Mouse (Mus musculus) erythroblast, embryonic 14.5 days (primary cell): ENCODE data around the gene Ocm. TPM values are rescaled to one million over a fixed set of nuclear protein-coding genes. Genes with fewer than 3 reads are reported as not detected.

Experiments used
- H3K27me3 ChIP-seq: 2 replicates; pipeline ENCODE4 v1.6.1; 2012; ENCODE audit warnings: inconsistent platforms; ENCODE audit not compliant: control insufficient read depth
- H3K36me3 ChIP-seq: 2 replicates; pipeline ENCODE4 v1.6.1; 2012; ENCODE audit warnings: mild to moderate bottlenecking, inconsistent platforms; ENCODE audit not compliant: control insufficient read depth
- H3K4me1 ChIP-seq: 2 replicates; pipeline ENCODE4 v1.6.1; 2012; ENCODE audit warnings: inconsistent platforms; ENCODE audit not compliant: control insufficient read depth
- H3K4me3 ChIP-seq: replicated peaks from 2 replicates; pipeline ENCODE3; 2012; ENCODE audit warnings: moderate library complexity, mild to moderate bottlenecking, inconsistent platforms
- H3K9me3 ChIP-seq: 2 replicates; pipeline ENCODE4 v1.6.1; 2012; ENCODE audit warnings: low read length, inconsistent platforms, mixed read lengths; ENCODE audit not compliant: control insufficient read depth
- GATA1 ChIP-seq: IDR thresholded peaks from 2 replicates; pipeline ENCODE4 v1.6.1; 2012; ENCODE audit warnings: low read length, inconsistent platforms, mixed read lengths
- TAL1 ChIP-seq: IDR thresholded peaks from 3 replicates; pipeline ENCODE4 v1.6.1; 2012; ENCODE audit warnings: low read length, inconsistent platforms, mixed read lengths
- polyA plus RNA-seq: library from polyadenylated mRNA; stranded (reverse); fragments of >175 nt; gene quantifications from 2 replicates; pipeline ENCODE4 v1.2.3, GENCODE M21; 2012

The Ocm gene
- polyA plus RNA-seq, 1 experiment = not detected

DNA sequence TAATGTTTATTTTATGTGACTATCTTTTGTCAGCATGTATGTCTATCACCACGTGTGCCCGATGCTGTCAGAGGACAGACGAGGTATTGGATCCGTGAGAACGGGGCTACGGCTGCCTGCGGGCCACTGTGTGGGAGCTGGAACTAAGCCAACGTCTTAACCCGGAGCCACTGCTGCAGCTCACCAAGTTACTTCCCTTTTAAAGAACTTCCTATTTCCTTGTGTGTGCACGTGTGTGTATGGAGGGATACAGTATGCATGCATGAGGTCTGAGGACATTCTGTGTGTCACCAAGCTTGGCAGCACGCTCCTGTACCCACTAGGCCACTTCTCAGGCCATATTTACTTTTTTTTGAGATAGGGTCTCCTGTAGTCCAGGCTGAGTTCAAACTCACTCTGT, 36.4 kb downstream of the Ocm start:
- peaks cover 100% of the 10 kb centered on the region for H3K36me3 ChIP-seq
- H3K27me3 ChIP-seq = no peaks in the 10 kb centered on the region
- H3K4me1 ChIP-seq = no peaks in the 10 kb centered on the region; the same call in 1 of the 2 replicates
- H3K4me3 ChIP-seq = no peak overlapping the region
- TF ChIP-seq TAL1 (no peak), GATA1 (no peak)
- no peaks in the 10 kb centered on the region for H3K9me3 ChIP-seq

DNA sequence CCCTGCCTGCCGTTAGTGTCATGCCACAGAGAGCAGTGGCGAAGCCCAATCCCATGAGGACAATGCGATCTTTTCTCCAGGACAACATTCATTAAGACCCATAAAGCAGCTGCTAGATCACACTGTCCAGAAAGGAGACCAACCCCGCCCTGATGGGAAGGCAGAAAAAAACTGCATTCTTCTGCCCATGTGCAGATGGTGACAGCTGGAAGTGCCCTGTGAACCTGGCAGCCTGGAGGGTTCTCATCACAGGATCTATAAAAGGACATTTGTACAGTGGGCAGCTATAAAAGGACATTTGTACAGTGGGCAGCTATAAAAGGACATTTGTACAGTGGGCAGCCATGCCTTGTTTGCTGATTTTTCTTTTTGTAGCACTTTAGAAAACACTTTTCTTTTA, 37.4 kb downstream of the Ocm start:
- Histone ChIP-seq H3K4me3 (no peak overlapping the region), H3K4me1 (no peaks in the 10 kb centered on the region; the same call in 1 of the 2 replicates), H3K36me3 (peaks cover 100% of the 10 kb centered on the region), H3K9me3 (no peaks in the 10 kb centered on the region), H3K27me3 (no peaks in the 10 kb centered on the region)
- TF ChIP-seq TAL1 = no peak
- TF ChIP-seq GATA1 = no peak

DNA sequence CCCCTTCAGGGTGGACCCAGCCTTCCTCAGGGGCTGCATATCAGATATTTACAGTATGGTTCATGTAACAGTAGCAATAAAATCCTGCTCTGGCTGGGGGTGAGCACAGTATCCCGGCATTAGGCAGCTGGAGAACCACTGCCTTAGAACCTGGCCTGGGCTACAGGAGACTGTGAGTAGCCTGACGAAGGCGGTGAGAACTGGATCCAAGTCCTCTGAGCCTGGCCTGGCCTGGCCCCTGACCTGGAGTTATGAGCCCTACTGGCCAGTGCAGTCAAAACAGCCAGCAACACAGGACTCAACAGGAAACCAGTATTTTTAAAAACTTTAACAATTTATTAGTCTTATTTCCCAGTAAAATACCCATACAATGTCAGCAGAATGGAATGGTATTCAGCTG, 38.9 kb downstream of the Ocm start:
- Histone ChIP-seq H3K36me3 (peaks cover 94% of the 10 kb centered on the region), H3K4me3 (no peak overlapping the region), H3K27me3 (no peaks in the 10 kb centered on the region), H3K9me3 (no peaks in the 10 kb centered on the region), H3K4me1 (no peaks in the 10 kb centered on the region)
- TF ChIP-seq TAL1 = no peak
- no peak for TF ChIP-seq GATA1

DNA sequence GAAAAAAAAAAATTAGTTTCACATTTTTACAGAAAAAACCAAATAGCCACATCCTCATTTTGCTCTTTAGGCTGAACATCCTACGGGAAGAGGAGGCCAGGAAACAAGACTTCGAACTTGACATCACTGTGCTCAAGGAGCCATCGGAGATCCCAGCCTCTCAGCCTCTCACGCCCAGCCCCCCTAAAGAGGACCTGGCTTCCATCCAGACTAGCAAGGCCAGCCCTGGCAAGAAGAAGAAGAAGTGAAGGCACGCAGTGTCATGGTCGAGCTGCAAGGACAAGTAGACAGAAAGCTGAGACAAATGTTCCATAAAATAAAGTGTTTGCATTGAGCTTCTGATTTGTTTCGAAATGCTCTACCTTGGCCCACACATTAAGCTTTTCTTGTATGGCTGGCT, 41.1 kb downstream of the Ocm start:
- TF ChIP-seq TAL1 = no peak
- TF ChIP-seq GATA1 = no peak
- Histone ChIP-seq H3K9me3 (no peaks in the 10 kb centered on the region), H3K36me3 (peaks cover 74% of the 10 kb centered on the region), H3K4me1 (peaks cover 3% of the 10 kb centered on the region), H3K4me3 (no peak overlapping the region), H3K27me3 (no peaks in the 10 kb centered on the region)

DNA sequence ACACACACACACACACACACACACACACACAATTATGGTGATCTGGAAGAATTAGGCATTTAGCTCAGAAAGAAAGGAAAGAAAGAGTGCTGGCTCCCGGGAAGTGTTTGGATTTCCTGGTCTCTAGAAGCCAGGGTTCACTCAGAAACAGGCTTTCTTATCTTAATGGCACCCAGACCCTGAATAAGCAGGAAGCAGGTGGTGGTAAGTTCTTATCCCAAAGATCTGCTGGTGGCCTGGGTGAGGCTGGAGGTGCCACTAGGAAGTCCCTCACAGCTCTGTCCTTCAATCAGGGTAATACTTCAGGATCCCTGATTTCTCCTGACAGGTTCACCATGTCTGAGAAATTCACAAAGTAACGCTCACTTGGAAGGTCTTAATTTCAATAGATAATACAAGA, 44.1 kb downstream of the Ocm start:
- H3K4me1 ChIP-seq = peaks cover 25% of the 10 kb centered on the region
- peaks cover 44% of the 10 kb centered on the region for H3K36me3 ChIP-seq
- no peaks in the 10 kb centered on the region for H3K27me3 ChIP-seq
- H3K9me3 ChIP-seq = no peaks in the 10 kb centered on the region
- TF ChIP-seq TAL1 (no peak), GATA1 (no peak)
- no peak overlapping the region for H3K4me3 ChIP-seq

DNA sequence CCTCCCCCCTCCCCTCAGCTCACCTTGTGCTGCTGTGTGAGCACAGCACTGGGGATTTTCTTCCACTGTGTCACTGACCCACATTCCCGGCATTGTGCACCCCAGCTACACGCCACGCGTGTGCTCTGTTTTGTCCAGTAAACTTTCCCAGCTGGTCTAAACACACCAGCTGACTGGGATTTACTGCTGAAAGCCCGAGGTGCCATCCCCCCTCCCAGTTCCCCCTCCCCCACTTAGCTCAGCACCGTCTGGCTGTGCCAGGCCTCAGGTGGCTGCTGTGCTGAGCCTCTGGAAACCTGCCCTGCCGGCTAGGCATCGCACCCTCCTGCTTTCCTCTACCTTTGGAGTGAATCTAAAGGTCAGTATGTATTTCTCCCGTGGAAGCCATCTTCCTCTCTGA, 45.6 kb downstream of the Ocm start:
- peaks cover 29% of the 10 kb centered on the region for H3K36me3 ChIP-seq
- H3K4me3 ChIP-seq = no peak overlapping the region
- H3K27me3 ChIP-seq = no peaks in the 10 kb centered on the region
- no peaks in the 10 kb centered on the region for H3K9me3 ChIP-seq
- no peak for TF ChIP-seq TAL1
- no peak for TF ChIP-seq GATA1
- H3K4me1 ChIP-seq = peaks cover 40% of the 10 kb centered on the region

DNA sequence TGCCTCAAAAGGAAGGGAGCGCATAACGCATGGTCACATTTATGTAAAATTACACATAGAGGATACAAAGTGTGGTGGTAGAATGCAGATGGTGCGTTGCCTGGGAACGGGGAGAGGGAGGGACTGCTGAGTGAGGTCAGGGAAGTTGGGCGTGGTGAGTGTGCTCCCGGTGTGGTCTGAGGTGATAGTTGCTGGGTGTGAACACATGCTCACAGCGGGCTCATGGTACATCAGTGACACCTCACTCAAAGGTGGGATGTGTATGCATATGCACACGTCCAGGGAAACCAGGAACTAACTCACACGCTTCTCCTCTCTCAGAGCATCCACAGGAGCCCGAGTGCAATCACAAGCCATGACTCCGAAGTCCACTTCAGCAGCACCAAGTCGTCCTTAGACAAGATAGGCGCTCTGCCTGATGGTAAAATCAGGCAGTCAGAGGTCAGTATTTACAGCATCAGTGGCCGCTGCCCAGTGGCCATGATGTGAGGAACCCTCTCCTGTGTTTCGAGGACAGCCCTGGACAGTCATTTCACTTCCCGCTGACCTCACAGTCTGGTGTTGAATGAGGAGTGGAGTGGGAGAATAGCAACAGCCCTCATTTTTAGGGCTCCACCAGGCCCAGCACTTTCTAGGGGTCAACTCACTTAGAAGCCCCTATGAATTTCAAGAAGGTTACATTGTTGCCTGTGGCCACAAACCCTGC, 49.6 kb downstream of the Ocm start:
- TF ChIP-seq TAL1 (peak; percentile 68), GATA1 (no peak)
- no peaks in the 10 kb centered on the region; the same call in 1 of the 2 replicates for H3K36me3 ChIP-seq
- H3K9me3 ChIP-seq = peaks cover 3% of the 10 kb centered on the region
- peaks cover 77% of the 10 kb centered on the region for H3K4me1 ChIP-seq
- H3K27me3 ChIP-seq = no peaks in the 10 kb centered on the region
- peak overlapping the region; percentile 33 for H3K4me3 ChIP-seq

DNA sequence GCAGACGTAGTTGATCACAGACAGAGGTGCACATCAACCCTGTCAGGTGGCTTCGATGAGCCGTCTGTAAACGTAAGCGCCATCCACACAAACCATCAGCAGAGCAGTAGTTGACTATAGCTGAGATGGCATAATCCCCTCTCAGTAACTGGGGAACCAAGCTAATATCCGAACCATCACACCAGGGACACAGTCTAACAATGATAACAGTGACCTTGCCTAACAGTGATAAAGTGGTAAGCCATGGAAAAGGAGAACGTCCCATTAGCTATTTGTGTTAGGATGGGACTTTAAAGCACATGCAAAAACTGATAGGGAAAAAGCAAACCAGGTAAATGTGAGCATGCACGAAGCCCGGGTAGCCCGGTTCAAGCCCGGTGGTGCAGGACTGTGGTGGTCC, 50.2 kb downstream of the Ocm start:
- TF ChIP-seq TAL1 (no peak), GATA1 (no peak)
- H3K9me3 ChIP-seq = peaks cover 3% of the 10 kb centered on the region
- peaks cover 78% of the 10 kb centered on the region for H3K4me1 ChIP-seq
- no peaks in the 10 kb centered on the region; the same call in 1 of the 2 replicates for H3K36me3 ChIP-seq
- H3K4me3 ChIP-seq = peak overlapping the region; percentile 33
- H3K27me3 ChIP-seq = no peaks in the 10 kb centered on the region

DNA sequence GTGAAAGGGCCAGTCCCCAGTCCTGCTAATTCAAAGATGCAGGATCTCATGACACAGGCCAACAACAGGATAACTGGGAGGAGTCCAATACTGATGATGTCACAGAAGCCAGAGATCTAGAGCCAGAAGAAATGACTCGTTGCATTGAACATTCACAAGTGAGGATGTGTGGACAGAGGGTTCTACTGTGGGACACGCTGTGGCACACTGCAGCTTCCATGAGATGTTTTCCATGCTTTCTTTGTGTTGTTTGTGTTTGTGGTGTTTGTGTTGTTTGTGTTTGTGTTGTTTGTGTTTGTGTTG, 50.9 kb downstream of the Ocm start:
- no peaks in the 10 kb centered on the region; the same call in 1 of the 2 replicates for H3K36me3 ChIP-seq
- peaks cover 3% of the 10 kb centered on the region for H3K9me3 ChIP-seq
- TF ChIP-seq TAL1 = no peak
- TF ChIP-seq GATA1 = no peak
- H3K4me1 ChIP-seq = peaks cover 76% of the 10 kb centered on the region
- no peak overlapping the region for H3K4me3 ChIP-seq
- H3K27me3 ChIP-seq = no peaks in the 10 kb centered on the region
